Mouse (Mus musculus) NIH3T3 (cell line): ENCODE measurements around the gene Ncam2.

Experiments used
- DNase-seq: peaks from one replicate; pipeline ENCODE4 v3.0.0-alpha.2; 2012; ENCODE audit warnings: low read depth

Ncam2 gene

DNA sequence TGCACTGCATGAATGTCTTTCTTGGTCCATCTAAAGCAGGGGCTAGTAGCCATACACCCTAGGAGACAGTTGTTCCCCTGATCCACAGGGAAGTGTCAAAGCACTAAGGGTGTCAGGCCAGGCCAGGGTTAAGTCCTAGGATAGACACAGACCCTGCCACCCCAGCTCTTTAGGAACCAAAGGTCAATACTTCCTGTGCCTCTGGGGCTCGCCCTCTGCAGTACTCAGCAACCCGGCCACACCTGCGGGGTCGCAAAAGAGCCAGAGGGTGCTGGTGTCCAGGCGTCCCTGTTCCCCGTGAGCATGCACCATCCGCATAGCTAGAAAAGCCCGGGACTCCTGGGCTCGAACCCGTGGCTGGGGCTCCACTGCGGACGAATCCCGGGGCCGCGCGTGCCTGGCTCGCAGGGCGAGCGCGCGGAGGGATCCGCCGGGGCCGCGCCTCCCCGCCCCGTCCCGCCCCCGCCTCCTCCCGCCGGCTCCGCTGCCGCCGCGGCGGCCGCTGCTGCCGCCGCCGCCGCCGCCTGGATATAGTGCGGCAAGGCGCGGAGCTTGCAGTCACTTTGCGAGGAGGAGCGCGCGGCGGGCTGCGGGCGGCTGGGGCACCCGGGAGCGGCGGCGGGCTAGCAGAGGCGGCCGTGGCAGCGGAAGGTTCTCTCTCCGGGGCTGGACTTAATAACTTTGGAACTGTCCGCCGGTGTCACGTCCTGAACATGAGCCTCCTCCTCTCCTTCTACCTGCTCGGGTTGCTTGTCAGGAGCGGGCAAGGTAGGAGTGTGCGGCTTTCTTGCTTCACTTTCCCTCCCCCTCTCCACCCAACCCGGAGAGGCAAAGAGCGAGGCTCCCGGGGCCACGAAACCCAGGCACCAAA is at the start of gene Ncam2:
Ncam2 (plus strand) TSS at position 497 of the 871 bp plus-strand sequence.
- DNase-seq = no peak

DNA sequence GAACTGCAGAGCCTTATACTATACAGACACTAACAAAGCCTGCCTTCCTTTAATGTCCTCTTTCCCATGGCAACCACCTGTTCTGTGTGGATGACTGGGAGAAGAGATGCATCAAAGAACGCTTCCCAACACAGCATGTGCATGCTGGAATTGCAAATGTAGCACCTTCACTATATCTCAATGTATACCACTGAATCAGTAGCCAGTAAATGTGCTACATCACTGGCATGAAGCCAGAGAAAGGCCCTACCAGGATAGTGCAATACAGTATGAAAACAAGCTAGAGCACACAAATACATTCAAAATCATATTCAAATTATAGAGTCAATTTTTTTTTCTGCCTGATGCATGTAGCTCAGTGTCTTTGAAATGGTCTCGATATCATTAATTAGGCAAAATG is 29.7 kb upstream of the Ncam2 start:
- DNase-seq = no peak

DNA sequence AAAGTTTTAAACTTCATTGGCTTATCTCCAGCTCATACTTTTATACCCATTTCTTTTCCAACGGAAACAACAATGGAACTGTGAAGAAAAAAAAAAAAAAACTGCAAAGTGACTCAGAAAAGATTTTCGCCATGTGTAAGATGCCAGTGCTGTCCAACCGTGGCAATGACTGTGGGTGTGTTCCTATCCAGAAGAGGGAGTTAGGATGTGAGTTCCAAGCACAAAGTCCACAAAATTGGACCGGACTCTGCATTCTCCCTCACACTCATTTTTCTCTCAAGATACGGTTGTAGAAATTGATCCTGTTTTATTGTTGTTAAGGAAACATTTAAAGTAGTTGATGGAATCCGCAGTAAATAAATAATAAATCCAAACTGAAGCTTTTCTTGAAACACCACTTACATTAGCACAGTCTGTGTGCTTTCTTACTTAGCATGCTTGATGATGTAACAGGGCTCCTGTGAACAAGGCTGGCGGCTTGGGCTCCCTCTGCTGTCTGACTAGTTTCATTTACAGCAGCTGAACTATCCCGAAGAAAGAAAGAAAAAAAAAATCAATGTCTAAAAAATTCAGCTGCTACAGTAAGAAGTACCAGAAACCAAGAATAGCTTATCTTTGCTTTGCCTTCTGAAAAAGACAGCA is 25.1 kb upstream of the Ncam2 start:
- DNase-seq = peak; percentile 68

- no peak for DNase-seq
Measured at GRCm38 (mm10) chr16:81179801-81180200, 20.7 kb upstream of the Ncam2 start.

DNA sequence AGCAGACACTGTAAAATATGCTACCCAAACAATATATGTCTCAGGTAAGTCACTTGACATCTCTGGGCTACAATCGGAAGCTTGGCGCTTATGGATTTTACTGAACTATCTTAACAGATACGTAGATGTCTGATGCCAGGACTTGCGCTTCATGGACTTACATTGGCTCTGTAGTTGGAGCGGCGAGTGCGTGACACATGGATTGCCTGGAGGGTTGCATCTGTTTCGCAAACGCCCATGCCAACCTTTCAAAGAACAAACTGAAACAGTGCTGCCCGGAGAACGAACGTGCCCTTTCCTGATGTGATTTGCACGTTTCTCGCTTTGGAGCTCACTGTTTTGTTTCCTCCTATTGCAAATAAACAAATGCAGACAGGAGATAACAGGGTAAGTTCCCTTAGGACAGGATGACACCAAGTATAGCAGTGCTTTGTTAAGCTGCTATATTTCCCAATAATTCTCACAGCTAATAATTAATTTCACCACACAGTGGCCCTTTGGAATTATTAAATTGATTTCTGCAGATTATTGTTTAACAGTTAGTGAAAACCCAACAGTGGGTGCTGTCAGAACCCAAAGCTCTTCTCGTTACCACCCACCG is 12.8 kb upstream of the Ncam2 start:
- no peak for DNase-seq

DNA sequence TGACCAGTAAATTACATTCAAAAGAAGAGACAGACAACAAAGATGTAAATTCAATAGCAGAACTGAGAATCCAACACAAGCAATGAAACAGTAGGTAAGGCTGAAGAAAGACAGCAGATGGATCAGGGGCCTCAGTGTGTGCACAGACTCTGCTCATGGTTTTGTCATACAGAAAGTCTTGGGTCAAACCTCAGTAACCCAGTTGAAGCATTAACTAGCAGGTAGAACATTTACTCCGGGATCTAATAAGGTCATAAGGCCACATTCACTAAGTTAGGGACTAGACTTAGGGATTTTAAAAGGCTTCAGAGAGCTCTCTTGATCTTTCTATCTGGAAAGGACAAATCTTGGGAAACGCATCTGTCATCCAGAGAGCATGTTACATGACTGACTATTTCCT is 8.9 kb upstream of the Ncam2 start:
- no peak for DNase-seq

- DNase-seq = no peak
Measured at GRCm38 (mm10) chr16:81192607-81193006, 7.9 kb upstream of the Ncam2 start.

DNA sequence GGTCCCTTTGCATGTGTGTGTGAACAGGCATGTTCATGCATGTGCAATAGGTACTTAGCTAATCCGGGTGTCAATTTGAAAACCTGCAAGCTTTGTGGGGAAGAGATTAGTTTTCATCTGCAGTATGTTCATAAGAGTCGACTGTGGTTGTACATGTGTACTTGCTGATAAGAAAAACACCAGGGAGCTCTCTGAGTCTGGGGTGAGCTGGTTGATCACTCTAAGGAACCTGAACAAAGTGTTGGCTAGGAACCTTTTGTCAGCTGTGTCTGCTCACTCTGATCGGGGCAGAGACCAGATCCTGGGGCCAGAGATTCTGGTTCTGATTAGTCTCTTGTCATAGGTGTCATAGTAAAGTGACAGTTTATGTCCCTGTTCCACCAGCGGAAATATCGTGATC is 1.0 kb upstream of the Ncam2 start:
- no peak for DNase-seq

GRCm38 (mm10) chr16:81201471-81201870 is 974 bp downstream of the Ncam2 start:
- DNase-seq = no peak

- peak; percentile 3 for DNase-seq
Measured at GRCm38 (mm10) chr16:81201992-81202391, 1.5 kb downstream of the Ncam2 start.

DNA sequence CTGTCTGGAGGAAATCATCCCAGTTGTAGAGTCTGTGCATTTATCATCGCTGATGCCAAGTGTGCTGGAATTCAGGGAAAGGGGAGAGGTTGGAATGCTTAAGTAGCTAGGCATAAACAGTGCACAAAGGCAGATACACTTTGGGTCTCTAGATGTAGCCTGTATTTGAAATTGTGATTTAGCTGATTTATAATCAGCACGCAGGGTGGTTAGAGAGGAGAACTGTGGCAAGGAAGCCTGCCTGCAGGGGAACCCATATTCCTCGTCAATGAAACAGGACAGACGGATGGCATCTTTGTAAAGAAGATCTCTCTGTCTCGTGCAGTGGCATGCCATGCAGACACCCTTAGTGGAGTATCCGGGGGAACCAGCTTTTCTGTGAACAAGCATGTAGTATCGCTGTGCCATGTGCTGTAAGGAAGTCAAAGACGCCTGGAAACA is 2.2 kb downstream of the Ncam2 start:
- DNase-seq = no peak

DNA sequence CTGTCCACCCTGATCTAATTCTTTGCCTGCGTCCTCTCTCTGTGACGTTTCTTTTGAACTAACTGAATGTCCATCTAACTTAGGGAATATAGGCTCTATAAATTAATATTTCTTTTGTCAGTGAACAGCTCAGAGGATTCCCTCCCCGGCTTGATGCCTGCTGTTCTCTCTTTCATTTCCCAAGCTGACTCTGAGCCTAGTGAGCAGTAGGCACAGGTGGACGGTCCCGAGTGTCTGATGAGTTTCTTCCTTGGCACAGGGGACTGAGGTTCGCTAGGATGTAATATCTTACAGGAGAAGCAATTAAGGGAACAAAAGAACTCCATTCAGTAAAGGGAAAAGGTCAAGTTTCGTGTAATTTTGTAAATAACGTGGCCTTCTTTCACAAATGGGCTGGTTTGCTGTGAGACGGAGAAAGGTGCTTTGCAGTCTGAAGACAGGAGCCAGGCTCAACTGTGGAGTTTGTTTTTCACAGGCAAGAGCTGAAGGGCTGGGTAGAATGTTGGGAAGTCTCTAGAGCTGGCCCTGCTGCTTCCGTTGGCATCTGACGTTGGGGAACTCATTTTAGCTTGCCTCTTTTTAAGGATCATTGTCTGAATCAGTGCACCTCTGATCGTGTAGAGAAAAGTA is 4.0 kb downstream of the Ncam2 start:
- no peak for DNase-seq

DNA sequence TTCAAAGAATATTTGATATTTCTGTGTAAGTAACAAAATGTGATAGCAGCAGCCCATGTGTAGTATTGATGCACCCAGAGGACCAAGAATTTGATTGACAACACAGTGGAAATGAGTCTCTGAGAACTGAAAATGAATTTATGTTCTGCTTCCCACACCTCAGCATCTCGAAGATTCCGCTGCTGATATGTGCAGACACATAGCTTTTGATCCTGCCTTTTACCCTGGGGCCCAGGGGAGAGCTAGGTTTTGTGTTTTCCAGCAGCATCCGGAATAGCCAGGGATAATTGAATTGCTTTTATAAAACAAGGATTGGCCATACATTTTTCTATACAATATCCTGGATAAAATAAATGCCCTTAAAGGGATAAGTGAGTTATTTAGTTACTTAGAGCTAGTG is 20.7 kb downstream of the Ncam2 start:
- no peak for DNase-seq

DNA sequence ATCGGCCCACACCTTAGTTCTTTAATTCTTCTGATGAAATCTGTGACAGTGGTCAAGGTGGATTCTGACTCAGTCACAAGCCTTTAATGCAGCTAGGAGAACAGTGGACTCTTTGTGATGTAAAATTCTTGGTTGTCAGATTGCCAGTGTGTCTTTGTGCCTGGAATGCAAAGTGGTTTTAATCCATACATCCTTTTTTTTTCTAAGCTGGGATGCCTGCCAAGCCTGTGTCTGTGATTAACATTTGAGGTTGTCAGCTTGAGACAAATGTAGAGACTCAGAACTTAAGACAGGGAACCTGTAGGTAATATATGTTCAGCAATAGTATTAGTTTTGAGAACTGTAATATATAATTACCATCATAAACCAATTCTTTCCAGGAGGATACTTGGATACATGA is 23.3 kb downstream of the Ncam2 start:
- no peak for DNase-seq

- DNase-seq = no peak
Measured at GRCm38 (mm10) chr16:81224253-81224652, 23.8 kb downstream of the Ncam2 start.

DNA sequence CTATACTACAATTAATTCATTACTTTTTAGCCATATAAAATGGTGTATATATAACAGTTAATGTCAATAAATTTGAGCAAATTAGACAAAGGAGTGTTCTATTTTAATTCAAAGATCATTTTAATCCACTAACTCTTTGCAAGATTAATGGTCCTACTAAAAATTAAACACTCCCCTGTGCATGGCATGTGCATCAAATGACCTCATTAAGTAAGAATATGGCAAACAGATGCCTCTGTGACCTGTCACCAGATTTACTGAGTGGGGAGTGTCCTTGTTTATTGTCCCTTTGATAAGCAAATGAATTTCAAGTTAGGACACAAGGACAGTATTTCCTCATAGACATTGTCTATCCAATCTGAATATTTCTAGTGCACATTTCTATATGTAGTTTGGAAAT is 54.4 kb downstream of the Ncam2 start:
- no peak for DNase-seq

DNA sequence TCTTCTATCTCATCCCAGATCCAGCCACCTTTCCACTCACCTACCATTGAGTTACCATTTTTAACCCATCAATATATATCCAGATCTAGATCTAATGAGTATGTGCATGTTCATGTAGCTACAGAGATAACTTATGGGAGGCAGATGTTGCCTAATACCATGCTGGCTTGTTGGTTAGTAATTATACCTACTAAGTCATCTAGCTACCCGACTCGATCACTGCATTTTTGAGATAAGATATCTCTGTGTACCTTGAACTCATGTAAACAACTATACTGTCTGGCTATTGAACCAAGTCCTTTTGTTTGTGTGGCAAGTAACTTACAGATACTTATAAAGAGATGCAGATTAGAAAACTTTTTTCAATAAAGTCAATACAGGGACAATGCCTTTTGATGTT is 59.9 kb downstream of the Ncam2 start:
- no peak for DNase-seq

DNA sequence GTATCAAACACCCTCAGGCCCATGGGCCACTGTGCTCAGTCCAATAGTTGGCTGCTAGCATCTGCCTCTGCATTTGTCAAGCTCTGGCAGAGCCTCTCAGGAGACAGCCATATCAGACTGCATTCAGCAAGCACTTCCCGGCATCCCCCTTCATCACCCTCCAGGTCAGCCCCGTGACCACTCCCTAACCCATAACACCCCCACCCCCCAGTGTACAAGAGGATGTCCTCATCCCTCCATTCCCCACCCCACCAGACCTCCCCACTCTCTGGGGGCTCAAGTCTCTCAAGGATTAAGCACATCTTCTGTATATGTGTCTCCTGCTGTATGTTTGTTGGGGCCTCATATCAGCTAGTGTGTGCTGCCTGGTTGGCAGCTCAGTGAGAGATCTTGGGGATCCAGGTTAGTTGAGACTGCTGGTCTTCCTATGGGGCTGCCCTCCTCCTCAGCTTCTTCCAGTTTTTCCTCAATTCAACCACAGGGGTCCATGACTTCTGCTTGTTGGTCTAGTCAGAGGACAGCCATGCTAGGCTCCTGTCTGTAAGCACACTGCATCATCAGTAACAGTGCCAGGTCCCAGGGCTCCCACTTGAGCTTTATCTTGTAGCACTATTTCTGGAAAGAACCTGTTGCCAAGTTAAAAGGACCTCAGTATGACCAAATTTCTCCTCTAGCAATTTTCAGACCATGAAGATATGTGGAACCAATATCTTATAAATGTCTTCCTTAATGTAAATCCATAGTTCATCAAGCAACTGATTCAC is 73.3 kb downstream of the Ncam2 start:
- DNase-seq = no peak

GRCm38 (mm10) chr16:81284241-81284640 is 83.7 kb downstream of the Ncam2 start:
- DNase-seq = peak; percentile 52

- no peak for DNase-seq
Measured at GRCm38 (mm10) chr16:81284859-81285837, 84.7 kb downstream of the Ncam2 start.

DNA sequence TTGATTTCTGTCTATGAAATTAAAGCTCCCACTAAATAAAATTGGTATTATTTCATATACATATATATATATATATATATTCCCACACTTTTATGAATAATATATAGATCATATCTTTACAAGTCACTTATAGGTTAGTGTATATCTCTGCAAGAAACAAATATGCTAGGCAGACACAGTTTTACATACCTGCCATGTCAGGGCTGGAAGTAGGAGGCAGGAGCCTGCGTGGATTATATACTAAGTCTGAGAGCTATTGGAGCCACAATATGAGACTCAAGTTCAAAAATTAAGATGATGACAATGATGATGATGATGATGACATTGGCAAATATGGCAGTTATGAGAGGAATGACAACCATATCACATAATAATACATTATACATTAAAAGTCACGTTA is 85.4 kb downstream of the Ncam2 start:
- no peak for DNase-seq
